Comparison of ENCODE assay signal across 11 mouse cellular contexts in the genomic region with DNA sequence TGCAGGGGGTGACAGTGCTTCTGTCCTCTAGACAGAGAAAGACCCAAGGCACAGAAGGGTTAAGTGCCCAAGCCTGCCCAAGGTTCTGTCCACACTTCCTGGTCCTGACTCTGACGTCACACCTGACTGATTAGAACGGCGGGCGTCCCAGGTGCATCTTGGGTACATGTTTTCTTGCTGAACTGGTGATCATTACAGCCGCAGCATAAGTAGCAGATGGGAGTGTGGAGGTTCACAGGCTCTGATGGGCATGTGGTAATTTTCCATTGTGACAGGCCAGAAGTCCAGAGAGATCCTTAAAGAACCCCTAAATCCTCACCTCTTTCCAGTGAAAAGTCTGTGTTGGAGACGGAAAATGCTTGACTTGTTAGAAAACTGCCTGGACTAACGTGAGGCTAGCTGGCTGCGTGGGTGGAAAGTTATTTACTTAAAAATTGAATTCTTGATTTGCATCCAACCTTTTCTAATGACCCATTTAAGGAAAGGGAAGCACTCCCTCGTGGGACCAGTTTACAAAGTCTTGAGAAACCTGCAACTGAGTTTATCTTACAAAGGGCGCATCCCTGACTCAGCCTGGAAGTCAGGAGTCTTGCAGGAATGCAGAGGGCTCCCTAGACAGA. TPM values are rescaled to one million over a fixed set of nuclear protein-coding genes. Genes with fewer than 3 reads are reported as not detected.
DNase-seq lines count a peak whose midpoint lies in the region; ATAC-seq and TF ChIP-seq lines count a peak whose summit lies in the region.
"Had no signal": no experiment of that assay in that cellular context is flagged by ENCODE, and none has a peak within 500 bp of the region (broad histone marks: within the 10 kb centered on the region; RNA-seq: fewer than 3 reads in every experiment).

No protein-coding gene starts in this region.

- H3K9ac ChIP-seq in intestine, embryonic 15.5 days: no peak overlapping the region
- H3K9ac ChIP-seq: limb, embryonic 12.5 days had no signal

- DNase-seq in gastrocnemius, adult 2 months: peak; percentile 39
- DNase-seq in gastrocnemius, postnatal 4 days (ENCODE audit: low spot score in 2 of 2): no peak
- peak; percentile 75 for DNase-seq in adipocyte (ENCODE audit: low spot score)
- DNase-seq in lung, postnatal 36 days: peak; percentile 67
- DNase-seq in spleen, postnatal 36 days (ENCODE audit: low spot score in 2 of 2): no peak
- DNase-seq in embryo, embryonic 10.5 days (ENCODE audit: low spot score): no peak
- DNase-seq in spleen, adult 12 weeks (ENCODE audit: low spot score): no peak

- peak overlapping the region; percentile 79 for H3K27ac ChIP-seq in gastrocnemius, adult 2 months
- H3K27ac ChIP-seq in intestine, embryonic 15.5 days: peak overlapping the region; percentile 25
- H3K27ac ChIP-seq: limb, embryonic 12.5 days had no signal

- no peaks in the 10 kb centered on the region for H3K36me3 ChIP-seq in intestine, embryonic 15.5 days
- H3K36me3 ChIP-seq: limb, embryonic 12.5 days had no signal

- intact Hi-C loops in gastrocnemius, adult 2 months (cut with DNase I): no loop called here

- H3K27me3 ChIP-seq in intestine, embryonic 15.5 days (replicated peaks): no peaks in the 10 kb centered on the region

- no peaks in the 10 kb centered on the region for H3K9me3 ChIP-seq in intestine, embryonic 15.5 days
- H3K9me3 ChIP-seq: limb, embryonic 12.5 days had no signal

- H3K4me3 ChIP-seq in gastrocnemius, adult 2 months: no peak overlapping the region
- H3K4me3 ChIP-seq in intestine, embryonic 15.5 days (replicated peaks): no peak overlapping the region
- H3K4me3 ChIP-seq: limb, embryonic 12.5 days had no signal

- H3K4me2 ChIP-seq in intestine, embryonic 15.5 days (replicated peaks): no peak overlapping the region
- H3K4me2 ChIP-seq: limb, embryonic 12.5 days had no signal

- TF ChIP-seq CTCF in gastrocnemius, adult 2 months (IDR thresholded peaks at IDR 0.05): no peak

- peak; percentile 24; the same call in 1 of the 2 replicates for ATAC-seq in intestine, embryonic 15.5 days

- 41% methylated on average over 10 of the region's 10 CpGs for WGBS in intestine, embryonic 15.5 days

- H3K4me1 ChIP-seq in intestine, embryonic 15.5 days (replicated peaks): peaks cover 26% of the 10 kb centered on the region

RNA-seq across cellular contexts. Expression of a gene that starts 20.4 kb away (rescaled TPM):
- total RNA-seq in gastrocnemius, adult 2 months (2021): not detected
- not detected for total RNA-seq in gastrocnemius, postnatal 4 days (2021)
- polyA plus RNA-seq in intestine, embryonic 15.5 days (2015; fragmentation: Nextera tagmentation; extraction: Ambion mirVana): not detected in 2 replicates
- total RNA-seq: ES-E14; neutrophil, adult 5-6 weeks had no signal
- polyA plus RNA-seq: limb, embryonic 12.5 days had no signal

Comparison
In these comparisons a context has a peak if more than half of its experiments do, and no peak if none do; other contexts are left out.
1. DNase-seq: peak in gastrocnemius, adult 2 months (single experiment), adipocyte (single experiment) and lung, postnatal 36 days (single experiment); none in gastrocnemius, postnatal 4 days (0 of 2), spleen, postnatal 36 days (0 of 2), embryo, embryonic 10.5 days (single experiment) and spleen, adult 12 weeks (single experiment).